Mouse (Mus musculus): ENCODE data around the gene Prokr2. TPM values are rescaled to one million over a fixed set of nuclear protein-coding genes. Genes with fewer than 3 reads are reported as not detected.
A peak's percentile ranks its signal among the peaks of the same experiment; 100 is the strongest.

Prokr2 gene
- 0.27 and 0.28 TPM in 2 replicates for polyA plus RNA-seq (2012; rRNA removed)

DNA sequence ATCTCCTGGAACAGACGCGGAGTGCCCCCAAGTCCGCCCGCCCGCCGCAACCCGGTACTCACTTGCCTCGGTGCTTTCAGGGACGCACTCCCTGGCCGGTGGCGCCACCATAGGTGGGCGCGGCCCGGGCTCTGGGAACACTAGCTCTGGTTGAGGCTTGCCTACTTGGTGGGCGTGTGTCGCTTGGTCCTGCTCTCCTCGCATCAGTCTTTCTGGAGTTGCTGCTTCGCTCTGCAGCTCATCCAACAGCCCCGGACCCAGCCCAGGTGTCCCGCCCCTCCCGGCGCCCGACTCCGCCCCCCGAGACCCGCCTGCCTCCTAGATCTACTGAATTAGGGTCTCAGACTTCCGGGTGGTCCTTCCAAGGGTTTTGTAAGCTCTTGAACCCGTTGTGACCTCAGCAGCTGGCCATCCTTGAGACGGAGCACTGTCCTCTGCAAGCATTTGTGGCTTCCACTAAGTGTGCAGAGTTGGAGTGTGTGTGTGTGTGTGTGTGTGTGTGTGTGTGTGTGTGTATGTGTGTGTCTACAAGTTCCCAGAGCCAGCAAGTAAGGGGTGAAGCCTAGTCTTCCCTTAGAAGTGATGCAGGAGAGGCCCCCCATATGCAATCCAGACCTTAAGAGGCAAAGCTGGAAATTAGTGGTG, at the start of gene Prokr2:
TSS of gene Prokr2 (minus strand) at position 254 of the 645 bp plus-strand sequence.
- H3K4me3 ChIP-seq (replicated peaks; ENCODE audit: insufficient read depth, low read depth, low read length) = peak within 1 kb of the TSS; percentile 52
- no peaks in the 10 kb centered on the region; the same call in 1 of the 2 replicates for H3K27me3 ChIP-seq (ENCODE audit: control insufficient read depth, insufficient read depth, low read length)
- 1% methylated on average over 29 of the region's 29 CpGs for WGBS
- DNase-seq = no peak
- 0 out of 2 replicates have a peak, but pooled peaks cover 3% of the 10 kb centered on the region for H3K4me1 ChIP-seq (ENCODE audit: control insufficient read depth, insufficient read depth, low read length)
- no peak within 1 kb of the TSS for H3K27ac ChIP-seq (ENCODE audit: insufficient read depth, low read length)
- no peak for TF ChIP-seq POLR2A (IDR thresholded peaks at IDR 0.05; ENCODE audit: borderline replicate concordance, insufficient read depth, low read length)
- no peak for TF ChIP-seq CTCF (IDR thresholded peaks at IDR 0.05; ENCODE audit: borderline replicate concordance, insufficient read depth, low read depth, low read length)

DNA sequence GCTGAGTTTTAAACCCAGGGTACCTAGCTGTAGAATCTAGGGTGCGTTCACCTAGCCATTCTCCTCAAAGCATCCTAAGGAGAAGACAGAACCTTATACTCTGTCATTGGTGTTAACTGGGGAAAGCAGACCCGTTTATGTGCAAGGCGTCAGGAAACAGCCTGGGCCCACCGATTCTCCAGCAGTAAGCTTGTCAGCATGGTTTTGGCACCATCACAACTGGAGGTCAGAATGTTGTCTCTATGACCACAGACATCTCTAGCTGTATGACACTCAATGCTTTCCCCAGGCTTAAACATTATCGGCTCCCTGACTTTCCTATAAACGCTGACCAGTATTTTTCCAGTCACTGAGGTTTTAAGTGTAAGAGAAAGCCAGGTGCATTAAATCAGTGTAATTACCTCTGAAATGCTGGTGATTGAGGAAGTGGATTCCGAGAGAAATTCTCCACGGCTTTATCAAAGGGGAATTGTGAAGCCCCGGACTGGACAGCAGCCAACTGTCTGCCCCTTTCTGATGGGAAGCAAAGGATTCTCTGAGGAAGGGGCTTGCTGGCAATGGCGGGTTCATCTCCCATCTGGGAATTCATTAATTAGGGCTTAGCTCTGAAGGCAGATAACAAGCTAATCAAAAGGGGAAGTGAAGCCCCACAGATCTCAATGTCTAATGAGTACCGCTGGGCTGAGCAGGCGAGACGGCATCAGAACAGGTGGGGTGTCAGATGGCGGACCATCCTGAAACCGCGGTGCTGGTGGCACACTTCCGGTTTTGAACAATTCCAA, 42.1 kb upstream of the Prokr2 start:
- H3K4me3 ChIP-seq (replicated peaks; ENCODE audit: insufficient read depth, low read depth, low read length) = no peak overlapping the region
- no peak overlapping the region for H3K27ac ChIP-seq (ENCODE audit: insufficient read depth, low read length)
- H3K4me1 ChIP-seq (ENCODE audit: control insufficient read depth, insufficient read depth, low read length) = peaks cover 12% of the 10 kb centered on the region
- no peaks in the 10 kb centered on the region; the same call in 1 of the 2 replicates for H3K27me3 ChIP-seq (ENCODE audit: control insufficient read depth, insufficient read depth, low read length)
- 30% methylated on average over 17 of the region's 17 CpGs for WGBS
- no peak for TF ChIP-seq CTCF (IDR thresholded peaks at IDR 0.05; ENCODE audit: borderline replicate concordance, insufficient read depth, low read depth, low read length)
- TF ChIP-seq POLR2A (IDR thresholded peaks at IDR 0.05; ENCODE audit: borderline replicate concordance, insufficient read depth, low read length) = no peak
- peak in 1 of 2 experiments; percentile 43 for DNase-seq

DNA sequence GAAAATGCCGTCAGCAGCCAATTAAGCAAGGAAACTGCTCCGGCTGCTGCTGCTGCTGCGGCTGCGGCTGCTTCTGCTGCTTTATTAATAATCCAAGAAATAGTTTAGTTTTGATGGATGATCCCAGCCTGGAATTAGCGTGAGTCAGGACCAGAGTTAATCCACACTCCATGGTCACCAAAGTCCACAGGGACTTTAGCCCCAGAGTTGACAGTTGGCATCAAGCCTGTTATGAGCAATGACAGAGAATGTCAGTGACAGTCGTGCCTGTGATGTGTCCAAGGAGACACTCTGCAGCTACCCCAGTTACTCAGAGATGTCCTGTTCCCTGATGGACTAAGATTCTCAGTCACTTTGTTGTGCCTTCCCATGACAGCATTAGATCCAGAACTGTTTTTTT, 40.3 kb upstream of the Prokr2 start:
- H3K27ac ChIP-seq (ENCODE audit: insufficient read depth, low read length) = no peak overlapping the region
- H3K4me3 ChIP-seq (replicated peaks; ENCODE audit: insufficient read depth, low read depth, low read length) = no peak overlapping the region
- no peaks in the 10 kb centered on the region; the same call in 1 of the 2 replicates for H3K27me3 ChIP-seq (ENCODE audit: control insufficient read depth, insufficient read depth, low read length)
- TF ChIP-seq CTCF (IDR thresholded peaks at IDR 0.05; ENCODE audit: borderline replicate concordance, insufficient read depth, low read depth, low read length) (no peak), POLR2A (IDR thresholded peaks at IDR 0.05; ENCODE audit: borderline replicate concordance, insufficient read depth, low read length) (no peak)
- WGBS = 78% methylated on average over 6 of the region's 6 CpGs
- no peak for DNase-seq
- peaks cover 12% of the 10 kb centered on the region for H3K4me1 ChIP-seq (ENCODE audit: control insufficient read depth, insufficient read depth, low read length)

DNA sequence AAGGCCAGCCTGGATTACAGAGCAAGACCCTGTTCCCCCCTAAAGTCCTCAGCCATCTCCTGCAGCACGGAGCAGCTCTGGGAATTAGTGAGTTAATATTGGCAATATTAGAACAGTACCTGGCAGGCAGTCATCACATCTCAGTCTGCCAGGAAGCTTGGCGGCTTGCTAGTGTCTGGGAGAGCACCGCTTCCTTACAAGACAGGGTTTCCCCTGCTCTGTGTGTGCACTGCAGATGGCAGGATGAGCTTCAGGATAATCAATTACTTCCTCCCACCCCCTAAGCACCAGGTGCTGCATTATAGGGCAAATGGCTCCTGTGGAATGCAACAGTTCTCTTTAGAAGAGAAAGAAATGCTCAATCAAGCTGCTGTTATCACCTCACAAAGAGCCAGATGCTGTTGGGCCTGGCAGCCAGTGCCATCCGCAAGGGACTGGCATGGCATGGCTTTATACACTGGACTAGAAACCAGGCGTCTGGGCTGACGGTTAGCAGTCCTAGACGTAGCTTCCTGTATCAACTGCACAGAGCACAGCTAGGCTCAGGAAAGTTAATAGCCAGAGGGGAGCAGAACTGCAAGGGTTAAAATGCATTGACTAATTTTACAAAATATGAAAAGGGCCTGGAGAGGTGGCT, 38.3 kb upstream of the Prokr2 start:
- TF ChIP-seq POLR2A (IDR thresholded peaks at IDR 0.05; ENCODE audit: borderline replicate concordance, insufficient read depth, low read length) (no peak), CTCF (IDR thresholded peaks at IDR 0.05; ENCODE audit: borderline replicate concordance, insufficient read depth, low read depth, low read length) (no peak)
- H3K4me1 ChIP-seq (ENCODE audit: control insufficient read depth, insufficient read depth, low read length) = peaks cover 12% of the 10 kb centered on the region
- 19% methylated on average over 7 of the region's 7 CpGs for WGBS
- DNase-seq = peak in 1 of 2 experiments; percentile 16
- H3K27me3 ChIP-seq (ENCODE audit: control insufficient read depth, insufficient read depth, low read length) = no peaks in the 10 kb centered on the region; the same call in 1 of the 2 replicates
- H3K4me3 ChIP-seq (replicated peaks; ENCODE audit: insufficient read depth, low read depth, low read length) = no peak overlapping the region
- H3K27ac ChIP-seq (ENCODE audit: insufficient read depth, low read length) = no peak overlapping the region

DNA sequence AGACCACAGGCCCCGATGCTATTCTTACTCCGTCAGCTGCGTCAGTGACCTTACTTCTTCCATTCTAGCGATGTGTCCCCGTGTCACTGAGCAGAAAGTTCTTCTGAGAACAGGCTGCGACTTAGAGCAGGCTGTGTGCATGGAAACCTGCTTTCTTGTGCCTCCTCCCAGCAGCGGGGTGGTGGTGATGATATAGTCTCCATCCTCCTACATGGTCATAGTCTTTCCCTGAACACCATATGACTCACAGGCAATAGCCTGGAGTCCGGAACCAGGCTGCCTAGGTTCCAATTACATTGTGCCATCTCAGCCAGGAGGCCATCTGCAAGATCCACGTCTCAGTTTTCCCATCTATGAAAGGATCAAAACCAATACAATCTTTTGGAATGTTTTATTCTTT, 37.6 kb upstream of the Prokr2 start:
- Histone ChIP-seq H3K4me3 (replicated peaks; ENCODE audit: insufficient read depth, low read depth, low read length) (no peak overlapping the region), H3K4me1 (ENCODE audit: control insufficient read depth, insufficient read depth, low read length) (peaks cover 10% of the 10 kb centered on the region), H3K27me3 (ENCODE audit: control insufficient read depth, insufficient read depth, low read length) (no peaks in the 10 kb centered on the region; the same call in 1 of the 2 replicates), H3K27ac (ENCODE audit: insufficient read depth, low read length) (no peak overlapping the region)
- WGBS = 73% methylated on average over 9 of the region's 9 CpGs
- DNase-seq = no peak
- no peak for TF ChIP-seq POLR2A (IDR thresholded peaks at IDR 0.05; ENCODE audit: borderline replicate concordance, insufficient read depth, low read length)
- no peak for TF ChIP-seq CTCF (IDR thresholded peaks at IDR 0.05; ENCODE audit: borderline replicate concordance, insufficient read depth, low read depth, low read length)

DNA sequence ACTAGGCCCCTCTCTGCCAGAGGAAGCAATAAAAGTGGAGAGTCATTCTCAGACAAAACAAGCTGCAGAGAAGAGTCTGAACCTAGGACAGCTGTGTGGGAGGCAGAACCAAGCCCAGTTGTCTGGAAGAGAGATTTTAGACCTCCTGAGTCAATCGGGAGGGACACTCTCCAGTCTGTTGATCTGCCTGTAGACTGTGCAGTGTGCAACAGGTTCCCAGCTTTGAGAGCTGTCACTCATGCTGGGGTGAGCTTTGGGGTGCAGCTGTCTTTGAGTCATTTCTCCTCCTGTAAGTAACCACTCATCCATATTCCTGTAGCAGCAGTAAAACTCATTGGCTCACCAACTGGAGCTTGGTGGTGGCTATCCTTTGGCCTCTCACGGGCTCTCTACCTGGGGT, 33.2 kb upstream of the Prokr2 start:
- Histone ChIP-seq H3K4me3 (replicated peaks; ENCODE audit: insufficient read depth, low read depth, low read length) (no peak overlapping the region), H3K27me3 (ENCODE audit: control insufficient read depth, insufficient read depth, low read length) (no peaks in the 10 kb centered on the region), H3K4me1 (ENCODE audit: control insufficient read depth, insufficient read depth, low read length) (peaks cover 6% of the 10 kb centered on the region), H3K27ac (ENCODE audit: insufficient read depth, low read length) (no peak overlapping the region)
- no peak for TF ChIP-seq POLR2A (IDR thresholded peaks at IDR 0.05; ENCODE audit: borderline replicate concordance, insufficient read depth, low read length)
- TF ChIP-seq CTCF (IDR thresholded peaks at IDR 0.05; ENCODE audit: borderline replicate concordance, insufficient read depth, low read depth, low read length) = no peak
- no peak for DNase-seq
- WGBS = 84% methylated on average over 2 of the region's 2 CpGs

DNA sequence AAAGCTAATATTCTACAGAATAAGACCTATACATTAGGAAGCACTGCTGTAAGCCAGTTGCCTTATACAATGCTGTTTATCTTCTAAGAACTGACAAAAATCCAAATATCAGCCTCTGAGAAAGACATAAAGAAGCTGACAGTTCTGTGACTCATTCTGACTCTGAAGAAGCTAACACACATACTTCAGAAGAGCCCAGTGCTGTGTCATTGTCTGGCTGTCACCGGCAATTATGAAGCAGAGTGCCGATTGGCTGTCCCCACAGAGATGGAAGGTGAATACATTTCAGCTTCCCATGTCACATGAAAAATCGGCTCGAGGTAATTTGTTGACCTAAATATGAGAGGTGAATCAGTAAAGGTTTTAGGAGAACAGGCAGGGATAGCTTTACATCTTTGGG, 24.9 kb upstream of the Prokr2 start:
- Histone ChIP-seq H3K4me3 (replicated peaks; ENCODE audit: insufficient read depth, low read depth, low read length) (no peak overlapping the region), H3K27ac (ENCODE audit: insufficient read depth, low read length) (no peak overlapping the region), H3K27me3 (ENCODE audit: control insufficient read depth, insufficient read depth, low read length) (no peaks in the 10 kb centered on the region), H3K4me1 (ENCODE audit: control insufficient read depth, insufficient read depth, low read length) (no peaks in the 10 kb centered on the region)
- TF ChIP-seq POLR2A (IDR thresholded peaks at IDR 0.05; ENCODE audit: borderline replicate concordance, insufficient read depth, low read length) (no peak), CTCF (IDR thresholded peaks at IDR 0.05; ENCODE audit: borderline replicate concordance, insufficient read depth, low read depth, low read length) (no peak)
- 78% methylated on average over 4 of the region's 4 CpGs for WGBS
- no peak for DNase-seq

Data from cerebellum, adult 2 months (tissue).